Comparison of ENCODE assay signal across 21 mouse cellular contexts in the genomic region with DNA sequence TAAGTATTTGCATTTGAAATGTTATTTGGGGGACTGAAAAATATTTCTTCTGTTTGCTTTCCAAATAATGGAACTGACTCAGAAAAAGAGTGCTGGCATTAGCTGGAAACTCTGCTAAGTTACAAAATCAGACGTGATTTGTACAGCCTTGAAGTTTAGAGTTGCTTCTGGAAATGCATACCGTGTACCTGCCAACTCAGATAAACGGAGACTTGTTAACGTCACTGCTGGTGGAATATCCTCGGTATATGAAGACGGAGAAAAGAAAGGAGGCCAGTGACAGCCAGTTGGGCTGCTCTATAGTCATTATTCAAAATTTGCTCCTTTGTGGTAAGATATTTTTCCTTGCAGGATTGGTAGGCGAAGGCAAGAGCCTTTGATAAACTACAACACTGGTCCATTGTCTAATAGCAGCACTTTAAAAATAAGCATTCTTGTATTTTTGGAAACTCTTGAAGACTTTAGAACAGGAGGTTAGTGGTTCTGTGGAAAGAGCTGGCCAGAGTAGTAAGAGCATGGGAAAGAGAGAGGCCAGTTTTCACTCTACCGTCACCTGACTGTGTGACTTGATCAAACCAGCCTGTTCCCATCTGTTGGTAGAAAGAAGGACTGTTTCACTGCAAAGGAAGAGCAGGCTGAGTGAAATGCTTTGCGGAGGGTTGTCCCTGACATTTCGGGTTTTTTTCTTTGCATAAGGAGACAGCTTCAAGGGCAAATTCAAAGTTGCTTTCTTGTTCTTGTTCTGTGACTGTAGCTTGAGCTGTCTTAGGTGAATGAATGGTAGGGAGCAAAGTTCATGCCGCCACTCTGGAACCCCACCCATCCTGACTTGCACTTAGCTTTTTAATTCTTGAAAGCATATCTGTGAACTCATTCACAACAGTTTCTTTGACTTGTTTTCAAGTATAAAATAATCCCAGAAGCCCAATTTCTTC. TPM values are rescaled to one million over a fixed set of nuclear protein-coding genes. Genes with fewer than 3 reads are reported as not detected.
DNase-seq lines count a peak whose midpoint lies in the region; ATAC-seq and TF ChIP-seq lines count a peak whose summit lies in the region.
"Had no signal": no experiment of that assay in that cellular context is flagged by ENCODE, and none has a peak within 500 bp of the region (broad histone marks: within the 10 kb centered on the region; RNA-seq: fewer than 3 reads in every experiment).

No protein-coding gene starts in this region.

- 40% methylated on average over 11 of the region's 11 CpGs for WGBS in lung, postnatal 0 days
- WGBS in liver, postnatal 0 days (ENCODE audit: insufficient replicate concordance): 66% methylated on average over 11 of the region's 11 CpGs

- no peaks in the 10 kb centered on the region for H3K27me3 ChIP-seq in lung, postnatal 0 days (replicated peaks; ENCODE audit: insufficient read depth, low read length)
- H3K27me3 ChIP-seq in liver, postnatal 0 days (ENCODE audit: insufficient read depth, low read length): no peaks in the 10 kb centered on the region
- H3K27me3 ChIP-seq: embryonic facial prominence, embryonic 15.5 days; limb, embryonic 12.5 days had no signal

- no peaks in the 10 kb centered on the region for H3K9me3 ChIP-seq in lung, postnatal 0 days (ENCODE audit: low read length)
- H3K9me3 ChIP-seq in liver, postnatal 0 days (ENCODE audit: low read length): no peaks in the 10 kb centered on the region
- H3K9me3 ChIP-seq: embryonic facial prominence, embryonic 15.5 days; G1E; hindbrain, embryonic 10.5 days; limb, embryonic 12.5 days had no signal

- TF ChIP-seq EP300 in lung, postnatal 0 days (IDR thresholded peaks at IDR 0.05): no peak
- TF ChIP-seq EP300 in liver, postnatal 0 days (IDR thresholded peaks at IDR 0.05; ENCODE audit: low read depth): no peak

- no peaks in the 10 kb centered on the region for H3K36me3 ChIP-seq in lung, postnatal 0 days (ENCODE audit: insufficient read depth, low read length)
- H3K36me3 ChIP-seq in liver, postnatal 0 days (replicated peaks; ENCODE audit: insufficient read depth, low read length): no peaks in the 10 kb centered on the region
- H3K36me3 ChIP-seq: embryonic facial prominence, embryonic 15.5 days; G1E; hindbrain, embryonic 10.5 days; limb, embryonic 12.5 days had no signal

- intact Hi-C loops in left cerebral cortex, adult 2 months (cut with DNase I): no loop called here

- no peak overlapping the region for H3K9ac ChIP-seq in lung, postnatal 0 days (replicated peaks; ENCODE audit: low read depth)
- no peak overlapping the region for H3K9ac ChIP-seq in liver, postnatal 0 days (replicated peaks)
- H3K9ac ChIP-seq: embryonic facial prominence, embryonic 15.5 days; limb, embryonic 12.5 days had no signal

- H3K4me1 ChIP-seq in lung, postnatal 0 days (ENCODE audit: insufficient read depth, low read depth, low read length): peaks cover 7% of the 10 kb centered on the region; the same call in 1 of the 2 replicates
- peaks cover 8% of the 10 kb centered on the region; the same call in 1 of the 2 replicates for H3K4me1 ChIP-seq in liver, postnatal 0 days (ENCODE audit: insufficient read depth)
- H3K4me1 ChIP-seq: embryonic facial prominence, embryonic 15.5 days; limb, embryonic 12.5 days had no signal

- H3K4me2 ChIP-seq in lung, postnatal 0 days (replicated peaks; ENCODE audit: low read depth, low read length): peak overlapping the region; percentile 17
- 0 out of 2 replicates have a peak overlapping the region, but pooled peaks have one; percentile 26 for H3K4me2 ChIP-seq in liver, postnatal 0 days (ENCODE audit: low read depth, low read length)
- H3K4me2 ChIP-seq: embryonic facial prominence, embryonic 15.5 days; heart, embryonic 11.5 days; limb, embryonic 12.5 days; midbrain, embryonic 11.5 days had no signal

- H3K4me3 ChIP-seq in lung, postnatal 0 days (ENCODE audit: low read depth, low read length): no peak overlapping the region
- H3K4me3 ChIP-seq in liver, postnatal 0 days (ENCODE audit: low read depth, low read length): no peak overlapping the region
- no peak overlapping the region for H3K4me3 ChIP-seq in left cerebral cortex, adult 2 months
- H3K4me3 ChIP-seq: embryonic facial prominence, embryonic 15.5 days; hindbrain, embryonic 10.5 days; layer of hippocampus, adult 2 months; limb, embryonic 12.5 days; myocyte had no signal

- no peak for TF ChIP-seq CTCF in lung, postnatal 0 days (IDR thresholded peaks at IDR 0.05)
- TF ChIP-seq CTCF in liver, postnatal 0 days (IDR thresholded peaks at IDR 0.05; ENCODE audit: low read depth): no peak
- TF ChIP-seq CTCF in left cerebral cortex, adult 2 months (IDR thresholded peaks at IDR 0.05): no peak

- H3K27ac ChIP-seq in lung, postnatal 0 days (ENCODE audit: low read length): peak overlapping the region; percentile 65
- peak overlapping the region; percentile 65 for H3K27ac ChIP-seq in liver, postnatal 0 days (ENCODE audit: low read depth)
- no peak overlapping the region for H3K27ac ChIP-seq in left cerebral cortex, adult 2 months
- H3K27ac ChIP-seq: embryonic facial prominence, embryonic 15.5 days; hindbrain, embryonic 10.5 days; layer of hippocampus, adult 2 months; limb, embryonic 12.5 days had no signal

- peak; percentile 73 for ATAC-seq in lung, postnatal 0 days
- no peak for ATAC-seq in liver, postnatal 0 days
- ATAC-seq in activated CD4-positive, CD25-positive, alpha-beta regulatory T cell, adult 4 months: no peak
- ATAC-seq: forebrain, embryonic 16.5 days had no signal

- peak; percentile 18 for DNase-seq in adrenal gland, adult 8-10 months
- DNase-seq in adrenal gland, postnatal 25 days: no peak
- peak; percentile 52 for DNase-seq in lung, postnatal 0 days (ENCODE audit: low spot score)
- DNase-seq in lung, postnatal 14 days: no peak
- no peak for DNase-seq in liver, postnatal 0 days
- DNase-seq in layer of hippocampus, adult 9-10 months (ENCODE audit: low spot score): no peak
- DNase-seq in left cerebral cortex, adult 2 months (ENCODE audit: extremely low spot score in 1 of 2, low spot score in 2 of 2): no peak
- DNase-seq: cerebellum, postnatal 25 days; gastrocnemius, postnatal 14 days; kidney, adult 8-10 months; right cerebral cortex, postnatal 25 days had no signal

RNA-seq across cellular contexts. Expression of gene Raph1, which starts 29.7 kb away (rescaled TPM):
- 100 to 1,000 TPM in 3 of 4 experiments, 10 to 100 TPM in 1; 71.6 to 273 (median 178) TPM for total RNA-seq in adrenal gland, adult 8-10 months (2022)
- 89.9 and 119 TPM in 2 replicates for total RNA-seq in adrenal gland, postnatal 25 days (2021)
- polyA plus RNA-seq in lung, postnatal 0 days (2015; fragmentation: Nextera tagmentation; extraction: Ambion mirVana): 23.6 and 32.6 TPM in 2 replicates
- 14.6 and 16.9 TPM in 2 replicates for polyA plus RNA-seq in liver, postnatal 0 days (2015; fragmentation: Nextera tagmentation; extraction: Ambion mirVana)
- total RNA-seq in left cerebral cortex, adult 2 months (2021): 10 to 100 TPM; 84.4 to 88.8 TPM
- polyA plus RNA-seq in activated CD4-positive, CD25-positive, alpha-beta regulatory T cell, adult 4 months (2017; shearing (Covaris generic)): 1 to 10 TPM; 4.1 to 6.8 TPM
- polyA plus RNA-seq: G1E had no signal

Comparison
In these comparisons a context has a peak if more than half of its experiments do, and no peak if none do; other contexts are left out.
1. DNase-seq: peak in adrenal gland, adult 8-10 months (single experiment) and lung, postnatal 0 days (single experiment); none in adrenal gland, postnatal 25 days (single experiment), lung, postnatal 14 days (single experiment), liver, postnatal 0 days (single experiment), layer of hippocampus, adult 9-10 months (single experiment) and left cerebral cortex, adult 2 months (0 of 2).